Mouse (Mus musculus): ENCODE results near the gene Tex36. TPM values are rescaled to one million over a fixed set of nuclear protein-coding genes. Genes with fewer than 3 reads are reported as not detected.

Tex36 gene
- total and polyA plus RNA-seq, 2 experiments from 2014 or later: not detected

GRCm38 (mm10) chr7:133571927-133572326 lies 30.0 kb downstream of the Tex36 start:
- peak; percentile 28; the same call in 1 of the 2 replicates for TF ChIP-seq CTCF (IDR thresholded peaks at IDR 0.05; ENCODE audit: low read depth)
- no peak for TF ChIP-seq EP300 (IDR thresholded peaks at IDR 0.05; ENCODE audit: low read depth)
- Histone ChIP-seq H3K27ac (ENCODE audit: low read depth) (no peak overlapping the region), H3K27me3 (ENCODE audit: control insufficient read depth, insufficient read depth, low read length) (no peaks in the 10 kb centered on the region), H3K4me1 (ENCODE audit: control insufficient read depth, insufficient read depth) (no peaks in the 10 kb centered on the region), H3K9ac (replicated peaks; ENCODE audit: low read depth, low read length) (no peak overlapping the region), H3K9me3 (replicated peaks; ENCODE audit: control insufficient read depth, low read length) (no peaks in the 10 kb centered on the region), H3K36me3 (replicated peaks; ENCODE audit: control insufficient read depth, insufficient read depth, low read length) (no peaks in the 10 kb centered on the region), H3K4me2 (ENCODE audit: low read depth, low read length) (no peak overlapping the region), H3K4me3 (ENCODE audit: low read depth, low read length) (no peak overlapping the region)
- 19% methylated on average over 3 of the region's 3 CpGs for WGBS
- DNase-seq (ENCODE audit: low spot score) (peak; percentile 8), ATAC-seq (ENCODE audit: insufficient read depth, low read depth) (no peak)

- no peak overlapping the region for H3K27ac ChIP-seq (ENCODE audit: low read depth)
- H3K4me1 ChIP-seq (ENCODE audit: control insufficient read depth, insufficient read depth): no peaks in the 10 kb centered on the region
- H3K4me2 ChIP-seq (ENCODE audit: low read depth, low read length): no peak overlapping the region
- H3K9me3 ChIP-seq (replicated peaks; ENCODE audit: control insufficient read depth, low read length): no peaks in the 10 kb centered on the region
- H3K9ac ChIP-seq (replicated peaks; ENCODE audit: low read depth, low read length): no peak overlapping the region
- H3K27me3 ChIP-seq (ENCODE audit: control insufficient read depth, insufficient read depth, low read length): no peaks in the 10 kb centered on the region
- no peaks in the 10 kb centered on the region for H3K36me3 ChIP-seq (replicated peaks; ENCODE audit: control insufficient read depth, insufficient read depth, low read length)
- ATAC-seq (ENCODE audit: insufficient read depth, low read depth) (no peak), DNase-seq (ENCODE audit: low spot score) (no peak)
- TF ChIP-seq EP300 (IDR thresholded peaks at IDR 0.05; ENCODE audit: low read depth): no peak
- TF ChIP-seq CTCF (IDR thresholded peaks at IDR 0.05; ENCODE audit: low read depth): no peak
- 80% methylated on average over 16 of the region's 16 CpGs for WGBS
- no peak overlapping the region for H3K4me3 ChIP-seq (ENCODE audit: low read depth, low read length)
Measured at GRCm38 (mm10) chr7:133569194-133569880, 32.6 kb downstream of the Tex36 start.

- DNase-seq (ENCODE audit: low spot score): no peak
- H3K36me3 ChIP-seq (replicated peaks; ENCODE audit: control insufficient read depth, insufficient read depth, low read length): no peaks in the 10 kb centered on the region
- H3K4me3 ChIP-seq (ENCODE audit: low read depth, low read length): no peak overlapping the region
- no peaks in the 10 kb centered on the region for H3K9me3 ChIP-seq (replicated peaks; ENCODE audit: control insufficient read depth, low read length)
- no peak for ATAC-seq (ENCODE audit: insufficient read depth, low read depth)
- H3K9ac ChIP-seq (replicated peaks; ENCODE audit: low read depth, low read length): no peak overlapping the region
- 73% methylated on average over 8 of the region's 8 CpGs for WGBS
- H3K4me1 ChIP-seq (ENCODE audit: control insufficient read depth, insufficient read depth): no peaks in the 10 kb centered on the region
- H3K27me3 ChIP-seq (ENCODE audit: control insufficient read depth, insufficient read depth, low read length): no peaks in the 10 kb centered on the region
- no peak overlapping the region for H3K27ac ChIP-seq (ENCODE audit: low read depth)
- TF ChIP-seq EP300 (IDR thresholded peaks at IDR 0.05; ENCODE audit: low read depth) (no peak), CTCF (IDR thresholded peaks at IDR 0.05; ENCODE audit: low read depth) (no peak)
- no peak overlapping the region for H3K4me2 ChIP-seq (ENCODE audit: low read depth, low read length)
Measured at GRCm38 (mm10) chr7:133564600-133564999, 37.4 kb downstream of the Tex36 start.

GRCm38 (mm10) chr7:133563175-133563824 lies 38.7 kb downstream of the Tex36 start:
- no peak for ATAC-seq (ENCODE audit: insufficient read depth, low read depth)
- Histone ChIP-seq H3K27ac (ENCODE audit: low read depth) (no peak overlapping the region), H3K9me3 (replicated peaks; ENCODE audit: control insufficient read depth, low read length) (no peaks in the 10 kb centered on the region), H3K4me3 (ENCODE audit: low read depth, low read length) (no peak overlapping the region), H3K4me2 (ENCODE audit: low read depth, low read length) (no peak overlapping the region), H3K27me3 (ENCODE audit: control insufficient read depth, insufficient read depth, low read length) (no peaks in the 10 kb centered on the region), H3K36me3 (replicated peaks; ENCODE audit: control insufficient read depth, insufficient read depth, low read length) (no peaks in the 10 kb centered on the region), H3K4me1 (ENCODE audit: control insufficient read depth, insufficient read depth) (no peaks in the 10 kb centered on the region), H3K9ac (replicated peaks; ENCODE audit: low read depth, low read length) (no peak overlapping the region)
- DNase-seq (ENCODE audit: low spot score): no peak
- no peak for TF ChIP-seq EP300 (IDR thresholded peaks at IDR 0.05; ENCODE audit: low read depth)
- TF ChIP-seq CTCF (IDR thresholded peaks at IDR 0.05; ENCODE audit: low read depth): no peak
- WGBS: 49% methylated on average over 3 of the region's 3 CpGs

GRCm38 (mm10) chr7:133555786-133556492 lies 46.0 kb downstream of the Tex36 start:
- 55% methylated on average over 8 of the region's 8 CpGs for WGBS
- no peaks in the 10 kb centered on the region for H3K36me3 ChIP-seq (replicated peaks; ENCODE audit: control insufficient read depth, insufficient read depth, low read length)
- TF ChIP-seq EP300 (IDR thresholded peaks at IDR 0.05; ENCODE audit: low read depth): no peak
- TF ChIP-seq CTCF (IDR thresholded peaks at IDR 0.05; ENCODE audit: low read depth): peak; percentile 46
- DNase-seq (ENCODE audit: low spot score) (no peak), ATAC-seq (ENCODE audit: insufficient read depth, low read depth) (no peak)
- no peak overlapping the region for H3K4me3 ChIP-seq (ENCODE audit: low read depth, low read length)
- no peak overlapping the region for H3K4me2 ChIP-seq (ENCODE audit: low read depth, low read length)
- H3K27me3 ChIP-seq (ENCODE audit: control insufficient read depth, insufficient read depth, low read length): no peaks in the 10 kb centered on the region
- H3K9me3 ChIP-seq (replicated peaks; ENCODE audit: control insufficient read depth, low read length): no peaks in the 10 kb centered on the region
- H3K9ac ChIP-seq (replicated peaks; ENCODE audit: low read depth, low read length): no peak overlapping the region
- no peaks in the 10 kb centered on the region for H3K4me1 ChIP-seq (ENCODE audit: control insufficient read depth, insufficient read depth)
- H3K27ac ChIP-seq (ENCODE audit: low read depth): no peak overlapping the region
